Mouse (Mus musculus): ENCODE data around the gene Sgcb.

GRCm38 (mm10) chr5:73667877-73668276 lies 20.3 kb upstream of the Sgcb start:
- no peak for TF ChIP-seq POLR2A (IDR thresholded peaks at IDR 0.05; ENCODE audit: extremely low read depth, insufficient read depth, low read length)
- no peak for TF ChIP-seq CTCF (IDR thresholded peaks at IDR 0.05; ENCODE audit: low read depth, low read length)

Measured in liver, adult 2 months (tissue).